Mouse (Mus musculus) liver, embryonic 14.5 days (tissue): ENCODE data around the gene Cryab.

Experiments used
- CTCF ChIP-seq: IDR thresholded peaks from 2 replicates; pipeline ENCODE4 v1.5.1; 2016; ENCODE audit warnings: antibody characterized with exemption, low read depth, control low read depth
- EP300 ChIP-seq: IDR thresholded peaks from 2 replicates; pipeline ENCODE4 v1.6.1; 2016; ENCODE audit warnings: antibody characterized with exemption, low read depth

DNA sequence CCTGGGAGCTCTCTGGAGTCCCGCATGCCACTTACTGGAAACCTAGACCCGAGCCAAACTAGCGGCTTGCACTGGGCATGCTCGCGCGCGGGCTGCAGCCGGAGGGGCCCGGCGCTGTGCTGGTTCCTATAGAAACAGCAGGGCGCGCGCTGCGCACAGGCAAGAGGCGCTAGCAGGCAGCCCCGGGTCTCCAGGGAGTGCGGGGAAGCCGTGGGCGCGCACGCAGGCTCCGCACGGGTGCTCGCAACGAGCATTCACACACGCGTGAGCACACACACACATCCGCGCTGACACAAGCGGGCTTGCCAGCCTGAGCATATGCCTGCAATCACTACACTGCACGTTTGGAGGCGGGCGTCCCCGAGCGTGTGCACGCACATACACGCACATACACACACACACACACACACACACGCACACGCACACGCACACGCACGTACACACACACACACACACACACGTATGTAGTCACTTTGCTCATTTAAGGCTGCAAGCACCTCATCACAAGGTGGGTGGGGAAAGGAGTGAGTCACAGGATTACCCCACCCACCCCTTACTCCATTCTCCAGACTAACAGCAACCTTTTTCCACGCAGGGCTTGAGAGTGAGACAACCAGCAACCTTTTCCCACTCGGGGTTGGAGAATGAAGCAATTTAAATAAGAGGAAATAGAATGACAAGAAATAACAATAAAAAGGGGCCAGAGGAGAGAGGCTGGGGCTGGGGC, 23.0 kb upstream of the Cryab start:
- TF ChIP-seq EP300 (no peak), CTCF (no peak)
